Mouse (Mus musculus) heart, adult 8-10 months (tissue): ENCODE measurements around the gene Btbd2. TPM values are rescaled to one million over a fixed set of nuclear protein-coding genes. Genes with fewer than 3 reads are reported as not detected.

Experiments
- DNase-seq: peaks from one replicate; pipeline ENCODE4 v3.0.0; 2022; ENCODE audit warnings: low spot score
- total RNA-seq, 4 experiments: library from RNA; stranded (reverse); gene quantifications; 2 replicates each; pipeline ENCODE4 v1.2.4; 2022

Btbd2 gene
- total RNA-seq, 4 experiments from 2014 or later, result 44.0 to 52.5 (median 48.5) TPM

GRCm38 (mm10) chr10:80687850-80688249 lies 31.0 kb upstream of the Btbd2 start:
- peak; percentile 77 for DNase-seq

- no peak for DNase-seq
Measured at GRCm38 (mm10) chr10:80686617-80687016, 29.7 kb upstream of the Btbd2 start.

GRCm38 (mm10) chr10:80684984-80685383 lies 28.1 kb upstream of the Btbd2 start:
- no peak for DNase-seq

GRCm38 (mm10) chr10:80684214-80684613 lies 27.3 kb upstream of the Btbd2 start:
- no peak for DNase-seq

- DNase-seq, result no peak
Measured at GRCm38 (mm10) chr10:80683647-80684046, 26.8 kb upstream of the Btbd2 start.

- DNase-seq, result no peak
Measured at GRCm38 (mm10) chr10:80682003-80682402, 25.1 kb upstream of the Btbd2 start.

GRCm38 (mm10) chr10:80680260-80680696 lies 23.4 kb upstream of the Btbd2 start:
- DNase-seq, result no peak

- no peak for DNase-seq
Measured at GRCm38 (mm10) chr10:80679556-80680259, 22.8 kb upstream of the Btbd2 start.

- DNase-seq, result no peak
Measured at GRCm38 (mm10) chr10:80678601-80679377, 21.9 kb upstream of the Btbd2 start.

- DNase-seq, result peak; percentile 95
Measured at GRCm38 (mm10) chr10:80677942-80678436, 21.1 kb upstream of the Btbd2 start, which contains the start of gene Mknk2. Gene Mknk2, minus strand, starts transcription at chr10:80678112.

- DNase-seq, result no peak
Measured at GRCm38 (mm10) chr10:80677128-80677875, 20.4 kb upstream of the Btbd2 start.

GRCm38 (mm10) chr10:80676198-80676928 lies 19.5 kb upstream of the Btbd2 start:
- peak; percentile 99 for DNase-seq

GRCm38 (mm10) chr10:80675405-80676197 lies 18.7 kb upstream of the Btbd2 start:
- DNase-seq, result no peak

GRCm38 (mm10) chr10:80674851-80675404 lies 18.1 kb upstream of the Btbd2 start:
- DNase-seq, result no peak

GRCm38 (mm10) chr10:80674161-80674711 lies 17.4 kb upstream of the Btbd2 start:
- DNase-seq, result peak; percentile 75

- no peak for DNase-seq
Measured at GRCm38 (mm10) chr10:80673690-80674089, 16.8 kb upstream of the Btbd2 start.

- peak; percentile 60 for DNase-seq
Measured at GRCm38 (mm10) chr10:80671936-80672690, 15.2 kb upstream of the Btbd2 start.

GRCm38 (mm10) chr10:80671251-80671650 lies 14.4 kb upstream of the Btbd2 start:
- no peak for DNase-seq

- DNase-seq, result no peak
Measured at GRCm38 (mm10) chr10:80670531-80670930, 13.7 kb upstream of the Btbd2 start.
